Mouse (Mus musculus): ENCODE measurements around the gene Cldn24. TPM values are rescaled to one million over a fixed set of nuclear protein-coding genes. Genes with fewer than 3 reads are reported as not detected.

Gene Cldn24
- polyA plus RNA-seq (2017; shearing (Covaris generic)) = not detected

GRCm38 (mm10) chr8:47821843-47822242 lies at the start of gene Cldn24:
Gene Cldn24 (plus strand): TSS chr8:47822143.

GRCm38 (mm10) chr8:47824182-47824581 lies 2.2 kb downstream of the Cldn24 start, which contains the start of gene Cldn22:
Gene Cldn22 (plus strand): TSS chr8:47824482.

Other genes starting within 250 kb of the Cldn24 start
- 32.1 TPM for gene Ing2, start 146.6 kb upstream of the Cldn24 start, polyA plus RNA-seq (2017; shearing (Covaris generic))
- 57.1 TPM for gene Cdkn2aip, start 108.2 kb upstream of the Cldn24 start, polyA plus RNA-seq (2017; shearing (Covaris generic))
- gene Cldn22, start 2.3 kb downstream of the Cldn24 start, polyA plus RNA-seq (2017; shearing (Covaris generic)) = not detected
- gene Wwc2, start 168.8 kb downstream of the Cldn24 start, polyA plus RNA-seq (2017; shearing (Covaris generic)) = 0.47 TPM